Mouse (Mus musculus): ENCODE results near the gene Ccdc106. TPM values are rescaled to one million over a fixed set of nuclear protein-coding genes. Genes with fewer than 3 reads are reported as not detected.
A peak's percentile ranks its signal among the peaks of the same experiment; 100 is the strongest.
"Not testable (repeated sequence)": the region's sequence is repeated elsewhere in the genome, so short reads cannot be mapped to it uniquely, and the experiment has no call there.

Ccdc106 gene
- polyA plus RNA-seq, 1 experiment from 2014 or later = 0.37 TPM

- not testable (repeated sequence) for H3K79me2 ChIP-seq (ENCODE audit: inconsistent target); H3K4me3 ChIP-seq (ENCODE audit: inconsistent target); H3K36me3 ChIP-seq (ENCODE audit: inconsistent target); H3K27ac ChIP-seq
- WGBS (ENCODE audit: missing documents) = 91% methylated on average over 5 of the region's 8 CpGs
Measured at GRCm38 (mm10) chr7:5002876-5003275, 17.5 kb upstream of the Ccdc106 start.

- Histone ChIP-seq H3K27ac (no peak overlapping the region), H3K4me3 (ENCODE audit: inconsistent target) (no peak overlapping the region), H3K79me2 (ENCODE audit: inconsistent target) (peaks cover 25% of the 10 kb centered on the region; the same call in 1 of the 2 replicates), H3K36me3 (ENCODE audit: inconsistent target) (peaks cover 48% of the 10 kb centered on the region)
- 95% methylated on average over 18 of the region's 26 CpGs for WGBS (ENCODE audit: missing documents)
Measured at GRCm38 (mm10) chr7:5008229-5008628, 12.1 kb upstream of the Ccdc106 start.

- Histone ChIP-seq H3K27ac (peak overlapping the region; percentile 87; the same call in 1 of the 2 replicates), H3K4me3 (ENCODE audit: inconsistent target) (peak overlapping the region; percentile 54; the same call in 1 of the 2 replicates)
- WGBS (ENCODE audit: missing documents) = 80% methylated on average over 26 of the region's 27 CpGs
Measured at GRCm38 (mm10) chr7:5012681-5013513, 7.5 kb upstream of the Ccdc106 start.

GRCm38 (mm10) chr7:5014251-5015117 lies 5.9 kb upstream of the Ccdc106 start, which contains the start of the genes Zfp524 and Fiz1:
Zfp524 (plus strand) TSS chr7:5014415.
Fiz1 (minus strand) TSS chr7:5014697.
- Histone ChIP-seq H3K36me3 (ENCODE audit: inconsistent target) (peaks cover 32% of the 10 kb centered on the region), H3K79me2 (ENCODE audit: inconsistent target) (peaks cover 55% of the 10 kb centered on the region; the same call in 1 of the 2 replicates), H3K27ac (peak within 1 kb of the TSS; percentile 87), H3K4me3 (ENCODE audit: inconsistent target) (peak within 1 kb of the TSS; percentile 54)
- 1% methylated on average over 41 of the region's 42 CpGs for WGBS (ENCODE audit: missing documents)

More at GRCm38 (mm10) chr7:5012681-5013513, 7.5 kb upstream of the Ccdc106 start:
- Histone ChIP-seq H3K36me3 (ENCODE audit: inconsistent target) (peaks cover 41% of the 10 kb centered on the region), H3K79me2 (ENCODE audit: inconsistent target) (peaks cover 40% of the 10 kb centered on the region; the same call in 1 of the 2 replicates)

- WGBS (ENCODE audit: missing documents) = 1% methylated on average over 54 of the region's 76 CpGs
- Histone ChIP-seq H3K36me3 (ENCODE audit: inconsistent target) (peaks cover 25% of the 10 kb centered on the region), H3K27ac (peak within 1 kb of the TSS; percentile 87), H3K4me3 (ENCODE audit: inconsistent target) (peak within 1 kb of the TSS; percentile 54), H3K79me2 (ENCODE audit: inconsistent target) (peaks cover 54% of the 10 kb centered on the region; the same call in 1 of the 2 replicates)
Measured at GRCm38 (mm10) chr7:5015118-5016001, 5.0 kb upstream of the Ccdc106 start, which contains the start of gene Gm44973. Gm44973 (plus strand) TSS chr7:5015496.

GRCm38 (mm10) chr7:5016057-5016456 lies 4.3 kb upstream of the Ccdc106 start:
- H3K79me2 ChIP-seq (ENCODE audit: inconsistent target) = peaks cover 57% of the 10 kb centered on the region
- H3K27ac ChIP-seq = peak overlapping the region; percentile 74
- WGBS (ENCODE audit: missing documents) = 27% methylated on average over 3 of the region's 3 CpGs
- peaks cover 18% of the 10 kb centered on the region for H3K36me3 ChIP-seq (ENCODE audit: inconsistent target)
- peak overlapping the region; percentile 35 for H3K4me3 ChIP-seq (ENCODE audit: inconsistent target)

- Histone ChIP-seq H3K79me2 (ENCODE audit: inconsistent target) (peaks cover 57% of the 10 kb centered on the region), H3K36me3 (ENCODE audit: inconsistent target) (peaks cover 11% of the 10 kb centered on the region), H3K4me3 (ENCODE audit: inconsistent target) (no peak overlapping the region), H3K27ac (no peak overlapping the region)
- 80% methylated on average over 2 of the region's 2 CpGs for WGBS (ENCODE audit: missing documents)
Measured at GRCm38 (mm10) chr7:5016920-5017319, 3.4 kb upstream of the Ccdc106 start.

GRCm38 (mm10) chr7:5017352-5017751 lies 3.0 kb upstream of the Ccdc106 start:
- Histone ChIP-seq H3K36me3 (ENCODE audit: inconsistent target) (peaks cover 11% of the 10 kb centered on the region; the same call in 1 of the 2 replicates), H3K27ac (no peak overlapping the region), H3K4me3 (ENCODE audit: inconsistent target) (no peak overlapping the region), H3K79me2 (ENCODE audit: inconsistent target) (peaks cover 57% of the 10 kb centered on the region)
- WGBS (ENCODE audit: missing documents) = 94% methylated on average over 16 of the region's 16 CpGs

GRCm38 (mm10) chr7:5017931-5018330 lies 2.4 kb upstream of the Ccdc106 start:
- Histone ChIP-seq H3K27ac (no peak overlapping the region), H3K4me3 (ENCODE audit: inconsistent target) (no peak overlapping the region), H3K79me2 (ENCODE audit: inconsistent target) (peaks cover 57% of the 10 kb centered on the region), H3K36me3 (ENCODE audit: inconsistent target) (peaks cover 11% of the 10 kb centered on the region; the same call in 1 of the 2 replicates)
- WGBS (ENCODE audit: missing documents) = 94% methylated on average over 21 of the region's 21 CpGs

- peak overlapping the region; percentile 44 for H3K4me3 ChIP-seq (ENCODE audit: inconsistent target)
- H3K79me2 ChIP-seq (ENCODE audit: inconsistent target) = peaks cover 70% of the 10 kb centered on the region
- H3K27ac ChIP-seq = peak overlapping the region; percentile 81
- WGBS (ENCODE audit: missing documents) = 30% methylated on average over 1 of the region's 8 CpGs
- peaks cover 25% of the 10 kb centered on the region; the same call in 1 of the 2 replicates for H3K36me3 ChIP-seq (ENCODE audit: inconsistent target)
Measured at GRCm38 (mm10) chr7:5019576-5019975, 777 bp upstream of the Ccdc106 start.

GRCm38 (mm10) chr7:5020685-5021084 lies 332 bp downstream of the Ccdc106 start:
- Histone ChIP-seq H3K79me2 (ENCODE audit: inconsistent target) (peaks cover 81% of the 10 kb centered on the region), H3K27ac (peak overlapping the region; percentile 63), H3K36me3 (ENCODE audit: inconsistent target) (peaks cover 27% of the 10 kb centered on the region; the same call in 1 of the 2 replicates), H3K4me3 (ENCODE audit: inconsistent target) (peak overlapping the region; percentile 84)
- 0% methylated on average over 15 of the region's 15 CpGs for WGBS (ENCODE audit: missing documents)

GRCm38 (mm10) chr7:5021197-5021596 lies 844 bp downstream of the Ccdc106 start:
- 48% methylated on average over 5 of the region's 5 CpGs for WGBS (ENCODE audit: missing documents)
- peaks cover 86% of the 10 kb centered on the region for H3K79me2 ChIP-seq (ENCODE audit: inconsistent target)
- peak overlapping the region; percentile 84 for H3K4me3 ChIP-seq (ENCODE audit: inconsistent target)
- H3K27ac ChIP-seq = peak overlapping the region; percentile 63
- peaks cover 31% of the 10 kb centered on the region; the same call in 1 of the 2 replicates for H3K36me3 ChIP-seq (ENCODE audit: inconsistent target)

GRCm38 (mm10) chr7:5029543-5029942 lies 9.2 kb downstream of the Ccdc106 start:
- no peak overlapping the region for H3K27ac ChIP-seq
- H3K36me3 ChIP-seq (ENCODE audit: inconsistent target) = peaks cover 54% of the 10 kb centered on the region
- WGBS (ENCODE audit: missing documents) = 90% methylated on average over 19 of the region's 22 CpGs
- no peak overlapping the region for H3K4me3 ChIP-seq (ENCODE audit: inconsistent target)
- H3K79me2 ChIP-seq (ENCODE audit: inconsistent target) = peaks cover 51% of the 10 kb centered on the region
